Mouse (Mus musculus): ENCODE data around the gene Gcg. TPM values are rescaled to one million over a fixed set of nuclear protein-coding genes. Genes with fewer than 3 reads are reported as not detected.

Gene Gcg
- polyA plus RNA-seq, 1 experiment from 2014 or later = 0.21 TPM

GRCm38 (mm10) chr2:62469551-62469950, 13.9 kb downstream of the Gcg start:
- WGBS = 89% methylated on average over 9 of the region's 9 CpGs
- Histone ChIP-seq H3K4me3 (ENCODE audit: low read depth, low read length) (no peak overlapping the region), H3K36me3 (ENCODE audit: control insufficient read depth, insufficient read depth, low read length) (no peaks in the 10 kb centered on the region), H3K4me2 (ENCODE audit: low read depth, low read length) (no peak overlapping the region), H3K9me3 (ENCODE audit: control insufficient read depth, low read length) (no peaks in the 10 kb centered on the region), H3K4me1 (ENCODE audit: control insufficient read depth, insufficient read depth, low read length) (no peaks in the 10 kb centered on the region), H3K27ac (ENCODE audit: low read depth, low read length) (no peak overlapping the region), H3K27me3 (ENCODE audit: control insufficient read depth, insufficient read depth, low read length) (no peaks in the 10 kb centered on the region), H3K9ac (replicated peaks; ENCODE audit: low read depth, low read length) (no peak overlapping the region)
- no peak for ATAC-seq (ENCODE audit: low read depth)

- Histone ChIP-seq H3K4me3 (ENCODE audit: low read depth, low read length) (no peak overlapping the region), H3K9me3 (ENCODE audit: control insufficient read depth, low read length) (no peaks in the 10 kb centered on the region), H3K27ac (ENCODE audit: low read depth, low read length) (no peak overlapping the region), H3K36me3 (ENCODE audit: control insufficient read depth, insufficient read depth, low read length) (no peaks in the 10 kb centered on the region), H3K27me3 (ENCODE audit: control insufficient read depth, insufficient read depth, low read length) (no peaks in the 10 kb centered on the region), H3K4me1 (ENCODE audit: control insufficient read depth, insufficient read depth, low read length) (no peaks in the 10 kb centered on the region), H3K9ac (replicated peaks; ENCODE audit: low read depth, low read length) (no peak overlapping the region), H3K4me2 (ENCODE audit: low read depth, low read length) (no peak overlapping the region)
- no peak for ATAC-seq (ENCODE audit: low read depth)
- 89% methylated on average over 2 of the region's 2 CpGs for WGBS
Observed at GRCm38 (mm10) chr2:62463287-62463686, 20.2 kb downstream of the Gcg start.

- Histone ChIP-seq H3K4me1 (ENCODE audit: control insufficient read depth, insufficient read depth, low read length) (no peaks in the 10 kb centered on the region), H3K36me3 (ENCODE audit: control insufficient read depth, insufficient read depth, low read length) (no peaks in the 10 kb centered on the region), H3K4me2 (ENCODE audit: low read depth, low read length) (no peak overlapping the region), H3K4me3 (ENCODE audit: low read depth, low read length) (no peak overlapping the region), H3K27me3 (ENCODE audit: control insufficient read depth, insufficient read depth, low read length) (no peaks in the 10 kb centered on the region), H3K9me3 (ENCODE audit: control insufficient read depth, low read length) (no peaks in the 10 kb centered on the region), H3K9ac (replicated peaks; ENCODE audit: low read depth, low read length) (no peak overlapping the region), H3K27ac (ENCODE audit: low read depth, low read length) (no peak overlapping the region)
- ATAC-seq (ENCODE audit: low read depth) = no peak
- 84% methylated on average over 2 of the region's 2 CpGs for WGBS
Observed at GRCm38 (mm10) chr2:62462174-62462573, 21.3 kb downstream of the Gcg start.

- no peak for ATAC-seq (ENCODE audit: low read depth)
- no peak overlapping the region for H3K27ac ChIP-seq (ENCODE audit: low read depth, low read length)
- no peak overlapping the region for H3K4me2 ChIP-seq (ENCODE audit: low read depth, low read length)
- no peaks in the 10 kb centered on the region for H3K9me3 ChIP-seq (ENCODE audit: control insufficient read depth, low read length)
- no peak overlapping the region for H3K9ac ChIP-seq (replicated peaks; ENCODE audit: low read depth, low read length)
- no peaks in the 10 kb centered on the region for H3K4me1 ChIP-seq (ENCODE audit: control insufficient read depth, insufficient read depth, low read length)
- 84% methylated on average over 12 of the region's 12 CpGs for WGBS
- no peaks in the 10 kb centered on the region for H3K27me3 ChIP-seq (ENCODE audit: control insufficient read depth, insufficient read depth, low read length)
- H3K4me3 ChIP-seq (ENCODE audit: low read depth, low read length) = no peak overlapping the region
- H3K36me3 ChIP-seq (ENCODE audit: control insufficient read depth, insufficient read depth, low read length) = no peaks in the 10 kb centered on the region
Observed at GRCm38 (mm10) chr2:62460815-62461450, 22.5 kb downstream of the Gcg start.

GRCm38 (mm10) chr2:62460231-62460710, 23.2 kb downstream of the Gcg start:
- no peak for ATAC-seq (ENCODE audit: low read depth)
- Histone ChIP-seq H3K4me3 (ENCODE audit: low read depth, low read length) (no peak overlapping the region), H3K27me3 (ENCODE audit: control insufficient read depth, insufficient read depth, low read length) (no peaks in the 10 kb centered on the region), H3K36me3 (ENCODE audit: control insufficient read depth, insufficient read depth, low read length) (no peaks in the 10 kb centered on the region), H3K27ac (ENCODE audit: low read depth, low read length) (no peak overlapping the region), H3K4me1 (ENCODE audit: control insufficient read depth, insufficient read depth, low read length) (no peaks in the 10 kb centered on the region), H3K4me2 (ENCODE audit: low read depth, low read length) (no peak overlapping the region), H3K9me3 (ENCODE audit: control insufficient read depth, low read length) (no peaks in the 10 kb centered on the region), H3K9ac (replicated peaks; ENCODE audit: low read depth, low read length) (no peak overlapping the region)
- 82% methylated on average over 7 of the region's 7 CpGs for whole genome bisulfite sequencing

- Histone ChIP-seq H3K27me3 (ENCODE audit: control insufficient read depth, insufficient read depth, low read length) (no peaks in the 10 kb centered on the region), H3K4me3 (ENCODE audit: low read depth, low read length) (no peak overlapping the region), H3K4me2 (ENCODE audit: low read depth, low read length) (no peak overlapping the region), H3K9me3 (ENCODE audit: control insufficient read depth, low read length) (no peaks in the 10 kb centered on the region), H3K9ac (replicated peaks; ENCODE audit: low read depth, low read length) (no peak overlapping the region), H3K36me3 (ENCODE audit: control insufficient read depth, insufficient read depth, low read length) (no peaks in the 10 kb centered on the region), H3K4me1 (ENCODE audit: control insufficient read depth, insufficient read depth, low read length) (no peaks in the 10 kb centered on the region), H3K27ac (ENCODE audit: low read depth, low read length) (no peak overlapping the region)
- WGBS = 68% methylated on average over 18 of the region's 18 CpGs
- no peak for ATAC-seq (ENCODE audit: low read depth)
Observed at GRCm38 (mm10) chr2:62459241-62460174, 23.9 kb downstream of the Gcg start.

GRCm38 (mm10) chr2:62458070-62458469, 25.4 kb downstream of the Gcg start:
- Histone ChIP-seq H3K4me3 (ENCODE audit: low read depth, low read length) (no peak overlapping the region), H3K27me3 (ENCODE audit: control insufficient read depth, insufficient read depth, low read length) (no peaks in the 10 kb centered on the region), H3K9me3 (ENCODE audit: control insufficient read depth, low read length) (no peaks in the 10 kb centered on the region), H3K36me3 (ENCODE audit: control insufficient read depth, insufficient read depth, low read length) (no peaks in the 10 kb centered on the region), H3K4me1 (ENCODE audit: control insufficient read depth, insufficient read depth, low read length) (no peaks in the 10 kb centered on the region), H3K9ac (replicated peaks; ENCODE audit: low read depth, low read length) (no peak overlapping the region), H3K27ac (ENCODE audit: low read depth, low read length) (no peak overlapping the region), H3K4me2 (ENCODE audit: low read depth, low read length) (no peak overlapping the region)
- 45% methylated on average over 9 of the region's 9 CpGs for WGBS
- no peak for ATAC-seq (ENCODE audit: low read depth)

GRCm38 (mm10) chr2:62454991-62455390, 28.5 kb downstream of the Gcg start:
- Histone ChIP-seq H3K4me2 (ENCODE audit: low read depth, low read length) (no peak overlapping the region), H3K4me3 (ENCODE audit: low read depth, low read length) (no peak overlapping the region), H3K4me1 (ENCODE audit: control insufficient read depth, insufficient read depth, low read length) (no peaks in the 10 kb centered on the region), H3K27ac (ENCODE audit: low read depth, low read length) (no peak overlapping the region), H3K36me3 (ENCODE audit: control insufficient read depth, insufficient read depth, low read length) (no peaks in the 10 kb centered on the region), H3K9me3 (ENCODE audit: control insufficient read depth, low read length) (no peaks in the 10 kb centered on the region), H3K27me3 (ENCODE audit: control insufficient read depth, insufficient read depth, low read length) (no peaks in the 10 kb centered on the region), H3K9ac (replicated peaks; ENCODE audit: low read depth, low read length) (no peak overlapping the region)
- WGBS = 91% methylated on average over 11 of the region's 11 CpGs
- no peak for ATAC-seq (ENCODE audit: low read depth)

- no peak overlapping the region for H3K4me2 ChIP-seq (ENCODE audit: low read depth, low read length)
- H3K36me3 ChIP-seq (ENCODE audit: control insufficient read depth, insufficient read depth, low read length) = no peaks in the 10 kb centered on the region
- H3K4me3 ChIP-seq (ENCODE audit: low read depth, low read length) = no peak overlapping the region
- no peaks in the 10 kb centered on the region for H3K4me1 ChIP-seq (ENCODE audit: control insufficient read depth, insufficient read depth, low read length)
- H3K9me3 ChIP-seq (ENCODE audit: control insufficient read depth, low read length) = no peaks in the 10 kb centered on the region
- WGBS = 88% methylated on average over 6 of the region's 6 CpGs
- H3K27me3 ChIP-seq (ENCODE audit: control insufficient read depth, insufficient read depth, low read length) = no peaks in the 10 kb centered on the region
- ATAC-seq (ENCODE audit: low read depth) = no peak
- H3K27ac ChIP-seq (ENCODE audit: low read depth, low read length) = no peak overlapping the region
- no peak overlapping the region for H3K9ac ChIP-seq (replicated peaks; ENCODE audit: low read depth, low read length)
Observed at GRCm38 (mm10) chr2:62454033-62454432, 29.4 kb downstream of the Gcg start.

All from neural tube, embryonic 14.5 days (tissue).